Mouse (Mus musculus): ENCODE measurements at regions not wholly inside any gene's neighbourhood (a gene's known extent, or its start where the extent isn't known, plus 50 kb on each side); places are given as distances from the start of the nearest gene placed in this dataset.

GRCm38 (mm10) chr2:48498047-48498723 is 315.7 kb upstream of the Acvr2a start:
- no peak for TF ChIP-seq CTCF (conservative IDR thresholded peaks at IDR 0.05; ENCODE audit: insufficient read depth, insufficient read length, low read depth, low read length)
- TF ChIP-seq POLR2A (IDR thresholded peaks at IDR 0.05; ENCODE audit: low read depth, low read length): no peak
